Mouse (Mus musculus) C2C12 (cell line): ENCODE measurements around the gene Csnk2b. TPM values are rescaled to one million over a fixed set of nuclear protein-coding genes. Genes with fewer than 3 reads are reported as not detected.

Source experiments
- H3K27me3 ChIP-seq: one replicate; pipeline ENCODE4 v1.6.1; 2011; ENCODE audit not compliant: control insufficient read depth, insufficient read depth, insufficient read length
- H3K36me3 ChIP-seq: one replicate; pipeline ENCODE4 v1.6.1; 2011; ENCODE audit not compliant: control insufficient read depth, insufficient read depth
- H3K4me3 ChIP-seq: one replicate; pipeline ENCODE4 v1.5.1; 2011; ENCODE audit warnings: mild to moderate bottlenecking, control low read depth; ENCODE audit not compliant: poor library complexity, insufficient read depth, severe bottlenecking
- H3K79me2 ChIP-seq: one replicate; pipeline ENCODE4 v1.6.1; 2011; ENCODE audit not compliant: control insufficient read depth, insufficient read depth
- H3K79me3 ChIP-seq: one replicate; pipeline ENCODE4 v1.6.1; 2011; ENCODE audit warnings: low read depth, control low read depth
- H3ac ChIP-seq: one replicate; pipeline ENCODE3; 2011; ENCODE audit warnings: low read depth; ENCODE audit not compliant: control insufficient read depth, insufficient read length
- CEBPB ChIP-seq: IDR thresholded peaks from one replicate; pipeline ENCODE4 v1.6.1; 2011; ENCODE audit warnings: low read depth, mild to moderate bottlenecking, control low read depth, moderate library complexity
- CTCF ChIP-seq: IDR thresholded peaks from one replicate; pipeline ENCODE4 v1.5.1; 2011; ENCODE audit not compliant: control insufficient read depth, insufficient read depth, insufficient read length
- FOSL1 ChIP-seq: IDR thresholded peaks from one replicate; pipeline ENCODE4 v1.8.0; 2011; ENCODE audit warnings: mild to moderate bottlenecking, low read length; ENCODE audit not compliant: poor library complexity, insufficient read depth, severe bottlenecking
- MAX ChIP-seq: IDR thresholded peaks from one replicate; pipeline ENCODE4 v1.6.1; 2011; ENCODE audit warnings: mild to moderate bottlenecking, control low read depth
- MYOD1 ChIP-seq: IDR thresholded peaks from one replicate; pipeline ENCODE4 v1.6.1; 2011; ENCODE audit warnings: low read depth; ENCODE audit not compliant: control insufficient read depth, insufficient read length
- MYOG ChIP-seq: IDR thresholded peaks from one replicate; pipeline ENCODE4 v1.6.1; 2011; ENCODE audit not compliant: control insufficient read depth, insufficient read length; ENCODE audit errors: extremely low read depth
- USF1 ChIP-seq: IDR thresholded peaks from one replicate; pipeline ENCODE4 v1.6.1; 2011; ENCODE audit warnings: low read depth, mild to moderate bottlenecking, control low read depth, moderate library complexity
- polyA plus RNA-seq: library from polyadenylated mRNA; unstranded; fragments of >200 nt; fragmentation: generic; extraction: Trizol; gene quantifications from one replicate; pipeline ENCODE4 v1.2.1, GENCODE M21; 2012; ENCODE audit warnings: missing spikeins

Gene Csnk2b
- polyA plus RNA-seq, 1 experiment, result 300 TPM

DNA sequence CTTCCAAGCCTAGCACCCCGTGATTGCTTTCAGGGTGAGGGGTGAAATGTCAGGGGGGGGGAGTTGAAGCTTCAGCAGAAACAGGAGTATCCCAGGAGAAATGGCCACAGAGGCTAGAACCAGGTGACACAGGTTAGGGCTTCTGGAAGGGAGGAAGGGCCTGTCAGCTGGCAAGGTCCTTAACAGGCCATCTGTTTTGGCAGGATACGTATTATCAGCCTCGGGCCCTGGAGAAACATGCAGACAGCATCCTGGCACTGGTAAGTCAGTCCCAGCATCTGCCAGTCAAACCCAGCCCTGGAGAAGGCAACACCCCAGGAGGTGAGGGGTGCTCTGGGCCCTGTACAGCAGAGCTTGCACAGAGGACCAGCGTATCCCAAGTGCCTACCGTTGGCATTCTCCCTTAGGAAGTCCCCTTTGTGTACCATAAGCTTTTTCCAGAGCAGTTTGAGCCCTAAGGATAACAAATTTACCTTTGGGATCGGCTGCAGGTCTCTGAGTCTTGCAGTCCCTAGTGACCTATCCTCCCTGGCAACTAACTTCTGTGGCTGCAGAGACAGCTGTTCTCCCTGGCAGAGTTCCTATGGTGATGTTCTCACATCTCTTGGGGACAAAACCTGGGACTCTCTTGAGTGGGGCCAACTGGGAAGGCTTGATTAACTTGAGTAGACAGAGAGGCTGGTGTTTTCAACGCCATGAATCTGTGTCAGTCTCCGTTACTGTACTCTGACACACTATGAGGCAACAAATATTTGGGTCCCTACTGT, 31.5 kb downstream of the Csnk2b start:
- Histone ChIP-seq H3K4me3 (peak overlapping the region; percentile 57), H3K36me3 (peaks cover 16% of the 10 kb centered on the region), H3K79me3 (peaks cover 3% of the 10 kb centered on the region), H3K27me3 (no peaks in the 10 kb centered on the region), H3ac (peak overlapping the region; percentile 12), H3K79me2 (peaks cover 17% of the 10 kb centered on the region)
- TF ChIP-seq MYOG (no peak), USF1 (no peak), CEBPB (no peak), FOSL1 (no peak), MAX (no peak), MYOD1 (no peak), CTCF (no peak)

DNA sequence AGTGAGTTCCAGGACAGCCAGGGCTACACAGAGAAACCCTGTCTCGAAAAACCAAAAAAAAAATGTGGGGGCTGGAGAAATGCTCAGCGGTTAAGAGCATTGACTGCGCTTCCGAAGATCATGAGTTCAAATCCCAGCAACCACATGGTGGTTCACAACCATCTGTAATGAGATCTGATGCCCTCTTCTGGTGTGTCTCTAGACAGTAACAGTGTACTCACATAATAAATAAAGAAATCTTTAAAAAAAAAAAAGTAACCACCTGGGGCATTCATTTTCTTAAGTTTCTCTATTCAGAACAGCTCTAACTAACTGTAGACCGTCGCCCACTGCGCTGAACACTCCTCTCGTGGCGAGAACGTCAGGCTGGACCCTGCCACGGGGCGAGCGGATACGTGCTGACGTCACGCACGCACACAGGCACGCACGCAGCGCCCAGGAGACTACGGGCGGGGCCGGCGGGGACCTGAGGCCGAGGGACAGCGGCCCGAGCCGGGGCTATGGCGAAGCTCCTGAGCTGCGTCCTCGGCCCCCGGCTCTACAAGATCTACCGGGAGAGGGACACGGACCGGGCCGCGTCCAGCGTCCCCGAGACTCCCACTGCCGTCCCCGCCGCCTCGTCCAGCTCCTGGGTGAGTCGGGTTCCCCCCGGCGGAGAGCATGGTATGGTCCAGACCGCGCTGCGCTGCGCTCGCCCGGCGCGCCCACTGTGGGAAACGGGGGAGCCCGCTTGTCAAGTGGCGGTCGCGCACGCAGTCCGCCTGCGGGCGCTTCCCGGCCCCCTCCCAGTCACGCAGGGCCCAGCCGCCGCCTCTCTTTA, 32.8 kb downstream of the Csnk2b start, which contains the start of gene Abhd16a:
Gene Abhd16a (plus strand): TSS at position 439 of the 820 bp plus-strand sequence.
- H3K27me3 ChIP-seq, result no peaks in the 10 kb centered on the region

DNA sequence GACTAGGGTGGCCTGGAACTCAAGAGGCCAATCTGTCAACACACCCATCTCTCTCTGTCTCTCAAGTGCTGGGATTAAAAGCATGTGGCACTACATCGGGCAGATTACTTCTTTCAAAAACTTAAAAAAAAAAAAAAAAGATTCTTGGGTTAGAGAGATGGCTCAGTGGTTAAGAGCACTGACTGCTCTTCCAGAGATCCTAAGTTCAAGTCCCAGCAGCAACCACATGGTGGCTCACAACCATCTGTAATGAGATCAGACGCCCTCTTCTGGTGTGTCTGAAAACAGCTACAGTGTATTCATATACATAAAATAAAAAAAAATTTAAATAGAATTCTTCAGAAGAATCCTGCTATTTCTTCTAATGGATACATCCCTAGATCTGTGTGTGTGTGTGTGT, 33.7 kb downstream of the Csnk2b start:
- Histone ChIP-seq H3K79me2 (peaks cover 17% of the 10 kb centered on the region), H3ac (no peak overlapping the region), H3K27me3 (peaks cover 3% of the 10 kb centered on the region), H3K79me3 (peaks cover 3% of the 10 kb centered on the region), H3K36me3 (peaks cover 7% of the 10 kb centered on the region), H3K4me3 (no peak overlapping the region)
- no peak for TF ChIP-seq FOSL1
- no peak for TF ChIP-seq MYOG
- no peak for TF ChIP-seq CTCF

More for the DNA sequence above, 32.8 kb downstream of the Csnk2b start, which contains the start of gene Abhd16a:
- peaks cover 17% of the 10 kb centered on the region for H3K79me2 ChIP-seq
- H3K79me3 ChIP-seq, result peaks cover 3% of the 10 kb centered on the region
- H3ac ChIP-seq, result peak within 1 kb of the TSS; percentile 99
- TF ChIP-seq USF1, result no peak
- peak; percentile 87 for TF ChIP-seq MAX
- H3K36me3 ChIP-seq, result peaks cover 7% of the 10 kb centered on the region
- H3K4me3 ChIP-seq, result peak within 1 kb of the TSS; percentile 57

GRCm38 (mm10) chr17:35085208-35085865, 36.5 kb downstream of the Csnk2b start, which contains the start of gene Ly6g6f:
Gene Ly6g6f (minus strand): TSS chr17:35085610.
- no peaks in the 10 kb centered on the region for H3K79me3 ChIP-seq
- H3K79me2 ChIP-seq, result peaks cover 9% of the 10 kb centered on the region
- H3K27me3 ChIP-seq, result peaks cover 8% of the 10 kb centered on the region
- H3K36me3 ChIP-seq, result no peaks in the 10 kb centered on the region
- H3ac ChIP-seq, result no peak within 1 kb of the TSS
- H3K4me3 ChIP-seq, result no peak within 1 kb of the TSS
- TF ChIP-seq MAX (no peak), USF1 (no peak), CTCF (no peak), FOSL1 (no peak), CEBPB (no peak), MYOG (no peak), MYOD1 (no peak)

DNA sequence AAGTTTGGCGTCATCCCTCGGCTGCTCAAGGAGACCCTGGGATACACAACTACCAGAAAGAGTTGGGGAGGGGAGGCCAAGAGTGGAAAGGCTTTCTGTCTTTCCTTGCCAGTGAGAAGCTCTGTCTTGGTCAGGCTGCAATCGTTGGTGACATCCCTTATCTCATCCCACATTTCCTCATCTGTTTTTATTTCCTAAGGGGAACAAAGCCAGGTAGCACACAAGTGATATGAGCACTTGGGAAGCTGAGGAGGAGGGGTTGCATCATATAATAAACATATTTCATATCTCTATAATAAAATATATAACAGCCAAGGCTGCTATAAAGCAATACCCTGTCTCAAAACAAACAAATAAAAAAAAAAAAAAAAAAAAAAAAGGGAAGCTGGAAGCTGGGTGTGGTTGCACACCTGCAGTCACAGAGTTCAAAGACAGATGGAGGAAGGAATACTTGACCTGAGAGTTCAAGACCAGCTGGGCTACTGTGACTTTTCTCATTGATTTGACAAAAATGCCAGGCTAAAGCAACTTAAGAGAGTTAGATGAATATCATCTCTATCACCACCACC, 37.8 kb downstream of the Csnk2b start:
- H3ac ChIP-seq, result no peak overlapping the region
- H3K4me3 ChIP-seq, result no peak overlapping the region
- no peaks in the 10 kb centered on the region for H3K79me2 ChIP-seq
- no peaks in the 10 kb centered on the region for H3K36me3 ChIP-seq
- TF ChIP-seq CTCF (no peak), CEBPB (no peak), MAX (no peak), MYOD1 (no peak), MYOG (no peak)
- H3K79me3 ChIP-seq, result no peaks in the 10 kb centered on the region
- H3K27me3 ChIP-seq, result peaks cover 8% of the 10 kb centered on the region
